Mouse (Mus musculus): ENCODE measurements around the gene Pappa.

The Pappa gene

GRCm38 (mm10) chr4:65123741-65124224, at the start of gene Pappa:
Gene Pappa, plus strand, starts transcription at chr4:65124174.
- DNase-seq (ENCODE audit: low spot score): no peak

- DNase-seq (ENCODE audit: low spot score): no peak
Measured at GRCm38 (mm10) chr4:65077906-65078615, 45.9 kb upstream of the Pappa start.

- DNase-seq (ENCODE audit: low spot score): no peak
Measured at GRCm38 (mm10) chr4:65086864-65087263, 37.1 kb upstream of the Pappa start.

GRCm38 (mm10) chr4:65087592-65087991, 36.4 kb upstream of the Pappa start:
- no peak for DNase-seq (ENCODE audit: low spot score)

- DNase-seq (ENCODE audit: low spot score): no peak
Measured at GRCm38 (mm10) chr4:65092191-65092590, 31.8 kb upstream of the Pappa start.

GRCm38 (mm10) chr4:65120329-65120728, 3.6 kb upstream of the Pappa start:
- DNase-seq (ENCODE audit: low spot score): no peak

- DNase-seq (ENCODE audit: low spot score): no peak
Measured at GRCm38 (mm10) chr4:65122841-65123240, 1.1 kb upstream of the Pappa start.

- DNase-seq (ENCODE audit: low spot score): no peak
Measured at GRCm38 (mm10) chr4:65124369-65125151, 586 bp downstream of the Pappa start.

GRCm38 (mm10) chr4:65125341-65126332, 1.7 kb downstream of the Pappa start:
- no peak for DNase-seq (ENCODE audit: low spot score)

- DNase-seq (ENCODE audit: low spot score): no peak
Measured at GRCm38 (mm10) chr4:65126451-65127290, 2.7 kb downstream of the Pappa start.

- DNase-seq (ENCODE audit: low spot score): no peak
Measured at GRCm38 (mm10) chr4:65127291-65127590, 3.3 kb downstream of the Pappa start.

GRCm38 (mm10) chr4:65132657-65133056, 8.7 kb downstream of the Pappa start:
- no peak for DNase-seq (ENCODE audit: low spot score)

GRCm38 (mm10) chr4:65134358-65134757, 10.4 kb downstream of the Pappa start:
- DNase-seq (ENCODE audit: low spot score): no peak

GRCm38 (mm10) chr4:65135109-65135508, 11.1 kb downstream of the Pappa start:
- no peak for DNase-seq (ENCODE audit: low spot score)

- DNase-seq (ENCODE audit: low spot score): no peak
Measured at GRCm38 (mm10) chr4:65136541-65136940, 12.6 kb downstream of the Pappa start.

- DNase-seq (ENCODE audit: low spot score): no peak
Measured at GRCm38 (mm10) chr4:65146936-65147335, 23.0 kb downstream of the Pappa start.

- DNase-seq (ENCODE audit: low spot score): no peak
Measured at GRCm38 (mm10) chr4:65153601-65154000, 29.6 kb downstream of the Pappa start.

GRCm38 (mm10) chr4:65156231-65156630, 32.3 kb downstream of the Pappa start:
- no peak for DNase-seq (ENCODE audit: low spot score)

- no peak for DNase-seq (ENCODE audit: low spot score)
Measured at GRCm38 (mm10) chr4:65158651-65159050, 34.7 kb downstream of the Pappa start.

- DNase-seq (ENCODE audit: low spot score): no peak
Measured at GRCm38 (mm10) chr4:65159481-65159880, 35.5 kb downstream of the Pappa start.

- DNase-seq (ENCODE audit: low spot score): no peak
Measured at GRCm38 (mm10) chr4:65163698-65164097, 39.7 kb downstream of the Pappa start.
